Mouse (Mus musculus): ENCODE measurements at regions not wholly inside any gene's neighbourhood (a gene's known extent, or its start where the extent isn't known, plus 50 kb on each side); places are given as distances from the start of the nearest gene placed in this dataset.
A peak's percentile ranks its signal among the peaks of the same experiment; 100 is the strongest.

- intact Hi-C loops (cut with DNase I): no loop called here
- DNase-seq: no peak
- no peak overlapping the region for H3K27ac ChIP-seq
- TF ChIP-seq CTCF (IDR thresholded peaks at IDR 0.05): no peak
- no peak overlapping the region for H3K4me3 ChIP-seq
Observed at GRCm38 (mm10) chr10:126709219-126709917, 191.8 kb downstream of the Atp23 start.

GRCm38 (mm10) chr10:126708730-126709129 is 192.4 kb downstream of the Atp23 start:
- intact Hi-C loops (cut with DNase I): no loop called here
- Histone ChIP-seq H3K4me3 (no peak overlapping the region), H3K27ac (no peak overlapping the region)
- TF ChIP-seq CTCF (IDR thresholded peaks at IDR 0.05): no peak
- no peak for DNase-seq

- no peak for DNase-seq
- H3K27ac ChIP-seq: no peak overlapping the region
- intact Hi-C loops (cut with DNase I): no loop called here
- H3K4me3 ChIP-seq: no peak overlapping the region
- TF ChIP-seq CTCF (IDR thresholded peaks at IDR 0.05): no peak
Observed at GRCm38 (mm10) chr10:126708215-126708614, 192.9 kb downstream of the Atp23 start.

- intact Hi-C loops (cut with DNase I): no loop called here
- no peak for DNase-seq
- Histone ChIP-seq H3K4me3 (no peak overlapping the region), H3K27ac (no peak overlapping the region)
- TF ChIP-seq CTCF (IDR thresholded peaks at IDR 0.05): no peak
Observed at GRCm38 (mm10) chr10:126697086-126697485, 204.1 kb downstream of the Atp23 start.

GRCm38 (mm10) chr10:126690914-126691673 is 210.1 kb downstream of the Atp23 start:
- Histone ChIP-seq H3K27ac (no peak overlapping the region), H3K4me3 (no peak overlapping the region)
- TF ChIP-seq CTCF (IDR thresholded peaks at IDR 0.05): no peak
- intact Hi-C loops (cut with DNase I): no loop called here
- DNase-seq: no peak

- intact Hi-C loops (cut with DNase I): no loop called here
- no peak overlapping the region for H3K4me3 ChIP-seq
- DNase-seq: no peak
- no peak overlapping the region for H3K27ac ChIP-seq
- TF ChIP-seq CTCF (IDR thresholded peaks at IDR 0.05): no peak
Observed at GRCm38 (mm10) chr10:126680275-126681184, 220.6 kb downstream of the Atp23 start.

- Histone ChIP-seq H3K4me3 (no peak overlapping the region), H3K27ac (no peak overlapping the region)
- peak; percentile 20; the same call in 1 of the 2 replicates for TF ChIP-seq CTCF (IDR thresholded peaks at IDR 0.05)
- intact Hi-C loops (cut with DNase I): no loop called here
- DNase-seq: no peak
Observed at GRCm38 (mm10) chr10:126679224-126680120, 221.7 kb downstream of the Atp23 start.

- H3K4me3 ChIP-seq: no peak overlapping the region
- intact Hi-C loops (cut with DNase I): no loop called here
- no peak for DNase-seq
- no peak for TF ChIP-seq CTCF (IDR thresholded peaks at IDR 0.05)
- H3K27ac ChIP-seq: no peak overlapping the region
Observed at GRCm38 (mm10) chr10:126673437-126673836, 227.7 kb downstream of the Atp23 start.

GRCm38 (mm10) chr10:126664408-126665083 is 236.6 kb downstream of the Atp23 start:
- Histone ChIP-seq H3K27ac (no peak overlapping the region), H3K4me3 (no peak overlapping the region)
- DNase-seq: no peak
- intact Hi-C loops (cut with DNase I): no loop called here
- TF ChIP-seq CTCF (IDR thresholded peaks at IDR 0.05): no peak

- peak; percentile 34; the same call in 1 of the 2 replicates for TF ChIP-seq CTCF (IDR thresholded peaks at IDR 0.05)
- intact Hi-C loops (cut with DNase I): no loop called here
- H3K4me3 ChIP-seq: no peak overlapping the region
- H3K27ac ChIP-seq: no peak overlapping the region
- DNase-seq: no peak
Observed at GRCm38 (mm10) chr10:126663461-126664013, 237.6 kb downstream of the Atp23 start.

GRCm38 (mm10) chr10:126662765-126663164 is 238.4 kb downstream of the Atp23 start:
- Histone ChIP-seq H3K27ac (no peak overlapping the region), H3K4me3 (no peak overlapping the region)
- TF ChIP-seq CTCF (IDR thresholded peaks at IDR 0.05): no peak
- no peak for DNase-seq
- intact Hi-C loops (cut with DNase I): no loop called here
